In genomic region chr11:59202081-59202995, GRCm38 (mm10) we compare ENCODE assay signal across 8 mouse cellular contexts. TPM values are rescaled to one million over a fixed set of nuclear protein-coding genes. Genes with fewer than 3 reads are reported as not detected.
DNase-seq lines count a peak whose midpoint lies in the region; ATAC-seq and TF ChIP-seq lines count a peak whose summit lies in the region.

Mrpl55 (plus strand) TSS chr11:59202486.

- under 1% methylated on average over 63 of the region's 63 CpGs for WGBS in forebrain, embryonic 11.5 days
- WGBS in heart, embryonic 16.5 days, result under 1% methylated on average over 63 of the region's 63 CpGs
- under 1% methylated on average over 63 of the region's 63 CpGs for WGBS in neural tube, embryonic 15.5 days

- H3K9ac ChIP-seq in CH12.LX (ENCODE audit: insufficient read depth, low read depth), result peak within 1 kb of the TSS; percentile 67
- peak within 1 kb of the TSS; percentile 72 for H3K9ac ChIP-seq in forebrain, embryonic 11.5 days (ENCODE audit: low read length)
- H3K9ac ChIP-seq in heart, embryonic 16.5 days (ENCODE audit: low read length), result peak within 1 kb of the TSS; percentile 92
- peak within 1 kb of the TSS; percentile 80 for H3K9ac ChIP-seq in neural tube, embryonic 15.5 days (replicated peaks)

- dilution Hi-C loops in CH12.LX (cut with MboI; ENCODE audit: extremely low pct_ligation_motif_present, extremely low pct_unique_long_range_greater_than_20kb, low sequenced_read_pairs), result no loop called here

- TF ChIP-seq EP300 in CH12.LX (IDR thresholded peaks at IDR 0.05; ENCODE audit: low read length), result peak; percentile 17; the same call in 1 of the 2 replicates

- TF ChIP-seq CTCF in CH12.LX (conservative IDR thresholded peaks at IDR 0.05 in 1 of 2, IDR thresholded peaks at IDR 0.05 in 1 of 2; ENCODE audit: low read depth in 2 of 2, low read length in 2 of 2), result no peak

- peak; percentile 90 for TF ChIP-seq POLR2A in CH12.LX (IDR thresholded peaks at IDR 0.05; ENCODE audit: low read depth, low read length)

- H3K9me3 ChIP-seq in CH12.LX (replicated peaks; ENCODE audit: low read length), result no peaks in the 10 kb centered on the region
- H3K9me3 ChIP-seq in forebrain, embryonic 11.5 days (ENCODE audit: control insufficient read depth, low read length), result no peaks in the 10 kb centered on the region
- no peaks in the 10 kb centered on the region for H3K9me3 ChIP-seq in heart, embryonic 16.5 days (replicated peaks; ENCODE audit: control insufficient read depth, low read length)
- no peaks in the 10 kb centered on the region for H3K9me3 ChIP-seq in neural tube, embryonic 15.5 days (replicated peaks)

- peak; percentile 94 for ATAC-seq in forebrain, embryonic 11.5 days (replicated peaks; ENCODE audit: low FRiP score)
- ATAC-seq in heart, embryonic 16.5 days (replicated peaks; ENCODE audit: extremely low read depth, insufficient read depth, low FRiP score), result peak; percentile 90
- peak; percentile 91 for ATAC-seq in neural tube, embryonic 15.5 days (ENCODE audit: low FRiP score)

- H3K27ac ChIP-seq in CH12.LX (ENCODE audit: insufficient read depth, low read depth), result peak within 1 kb of the TSS; percentile 23; the same call in 1 of the 2 replicates
- no peak within 1 kb of the TSS for H3K27ac ChIP-seq in forebrain, embryonic 11.5 days (ENCODE audit: low read depth, low read length)
- H3K27ac ChIP-seq in heart, embryonic 16.5 days (ENCODE audit: low read length), result peak within 1 kb of the TSS; percentile 80
- H3K27ac ChIP-seq in neural tube, embryonic 15.5 days (replicated peaks), result peak within 1 kb of the TSS; percentile 70

- no peaks in the 10 kb centered on the region for H3K27me3 ChIP-seq in CH12.LX (replicated peaks)
- no peaks in the 10 kb centered on the region for H3K27me3 ChIP-seq in forebrain, embryonic 11.5 days (ENCODE audit: control insufficient read depth, insufficient read depth, low read length)
- no peaks in the 10 kb centered on the region for H3K27me3 ChIP-seq in heart, embryonic 16.5 days (ENCODE audit: control insufficient read depth, insufficient read depth, low read length)
- no peaks in the 10 kb centered on the region for H3K27me3 ChIP-seq in neural tube, embryonic 15.5 days (replicated peaks)

- peaks cover 27 to 55% of the 10 kb centered on the region in 2 experiments for H3K36me3 ChIP-seq in CH12.LX (replicated peaks in 1 of 2; ENCODE audit: control insufficient read depth in 1 of 2, insufficient read depth in 1 of 2, low read length in 1 of 2)
- H3K36me3 ChIP-seq in forebrain, embryonic 11.5 days (ENCODE audit: control insufficient read depth, insufficient read depth, low read length), result peaks cover 2% of the 10 kb centered on the region; the same call in 1 of the 2 replicates
- H3K36me3 ChIP-seq in heart, embryonic 16.5 days (ENCODE audit: control insufficient read depth, insufficient read depth), result peaks cover 22% of the 10 kb centered on the region
- H3K36me3 ChIP-seq in neural tube, embryonic 15.5 days, result peaks cover 29% of the 10 kb centered on the region

- peaks cover 6% of the 10 kb centered on the region for H3K79me2 ChIP-seq in CH12.LX (replicated peaks; ENCODE audit: control insufficient read depth, extremely low read depth, insufficient read depth, poor library complexity, severe bottlenecking)

- TF ChIP-seq RAD21 in CH12.LX (IDR thresholded peaks at IDR 0.05; ENCODE audit: low read depth, low read length), result no peak

- peaks cover 4 to 19% of the 10 kb centered on the region in 2 experiments for H3K4me1 ChIP-seq in CH12.LX (ENCODE audit: control insufficient read depth in 1 of 2, insufficient read depth in 2 of 2)
- peaks cover 5% of the 10 kb centered on the region; the same call in 1 of the 2 replicates for H3K4me1 ChIP-seq in forebrain, embryonic 11.5 days (replicated peaks; ENCODE audit: control insufficient read depth, insufficient read depth, low read length)
- H3K4me1 ChIP-seq in heart, embryonic 16.5 days (ENCODE audit: control insufficient read depth, insufficient read depth, low read length), result peaks cover 11% of the 10 kb centered on the region
- peaks cover 19% of the 10 kb centered on the region for H3K4me1 ChIP-seq in neural tube, embryonic 15.5 days

- peak; percentile 97 for DNase-seq in CH12.LX (ENCODE audit: extremely low read depth)
- peak; percentile 79 for DNase-seq in c-Kit-positive CD71-negative TER-119-negative erythroid progenitor cells, embryonic 14.5 days (ENCODE audit: low read depth)
- peak; percentile 96 for DNase-seq in forebrain, embryonic 11.5 days (ENCODE audit: low spot score)
- DNase-seq in kidney, postnatal 4 days, result peak; percentile 97 to 98
- peak; percentile 91 to 94 for DNase-seq in lung, adult 18-20 months
- DNase-seq in testis, postnatal 14 days (ENCODE audit: low spot score), result peak; percentile 93

- H3K4me2 ChIP-seq in CH12.LX (ENCODE audit: insufficient read depth, low read depth, poor library complexity, severe bottlenecking), result peak within 1 kb of the TSS; percentile 89
- peak within 1 kb of the TSS; percentile 82 for H3K4me2 ChIP-seq in forebrain, embryonic 11.5 days (ENCODE audit: low read depth, low read length, severe bottlenecking)
- peak within 1 kb of the TSS; percentile 96 for H3K4me2 ChIP-seq in heart, embryonic 16.5 days (ENCODE audit: low read depth, low read length)
- peak within 1 kb of the TSS; percentile 91 for H3K4me2 ChIP-seq in neural tube, embryonic 15.5 days

- peak within 1 kb of the TSS; percentile 68 to 99 (median 77) for H3K4me3 ChIP-seq in CH12.LX (replicated peaks in 1 of 3; ENCODE audit: low read depth in 2 of 3, low read length in 2 of 3, poor library complexity in 1 of 3)
- peak within 1 kb of the TSS; percentile 82 for H3K4me3 ChIP-seq in forebrain, embryonic 11.5 days (ENCODE audit: low read depth, low read length)
- peak within 1 kb of the TSS; percentile 85 for H3K4me3 ChIP-seq in heart, embryonic 16.5 days (ENCODE audit: low read length)
- peak within 1 kb of the TSS; percentile 74 for H3K4me3 ChIP-seq in neural tube, embryonic 15.5 days (replicated peaks)

- in situ Hi-C loops in CH12.LX (cut with MboI; ENCODE audit: low pct_ligation_motif_present, low pct_unique_long_range_greater_than_20kb, low sequenced_read_pairs), result loop anchor here (5.0 kb wide), 1 partner anchor 35 kb away; no protein-coding TSS in a partner anchor

TF ChIP-seq in CH12.LX, 34 proteins besides CTCF, POLR2A, EP300 and RAD21 (continues in another document):
- no peak for TF ChIP-seq ZC3H11A (IDR thresholded peaks at IDR 0.05; ENCODE audit: low read depth, low read length)
- TF ChIP-seq MAFK (IDR thresholded peaks at IDR 0.05; ENCODE audit: insufficient replicate concordance, low read length), result no peak
- TF ChIP-seq POLR2AphosphoS2 (IDR thresholded peaks at IDR 0.05; ENCODE audit: low read depth, low read length), result peak; percentile 83; the same call in 1 of the 2 replicates
- peak; percentile 70; the same call in 1 of the 2 replicates for TF ChIP-seq CHD1 (IDR thresholded peaks at IDR 0.05; ENCODE audit: low read depth, low read length)
- TF ChIP-seq CHD2 (IDR thresholded peaks at IDR 0.05; ENCODE audit: low read length), result peak; percentile 88
- peak; percentile 77 for TF ChIP-seq MAX (IDR thresholded peaks at IDR 0.05; ENCODE audit: low read length)
- TF ChIP-seq MXI1 (IDR thresholded peaks at IDR 0.05; ENCODE audit: low read depth, low read length), result peak; percentile 92
- peak; percentile 89 for TF ChIP-seq NELFE (IDR thresholded peaks at IDR 0.05; ENCODE audit: low read depth, low read length)
- 0 out of 2 replicates have a peak, but pooled peaks have one; percentile 51 for TF ChIP-seq UBTF (IDR thresholded peaks at IDR 0.05; ENCODE audit: low read depth, low read length)
- no peak for TF ChIP-seq SMC3 (IDR thresholded peaks at IDR 0.05; ENCODE audit: low read depth, low read length)
- TF ChIP-seq MAZ (IDR thresholded peaks at IDR 0.05; ENCODE audit: low read depth, low read length), result peak; percentile 64
- TF ChIP-seq HCFC1 (IDR thresholded peaks at IDR 0.05; ENCODE audit: low read depth, low read length), result peak; percentile 89
- TF ChIP-seq BHLHE40 (IDR thresholded peaks at IDR 0.05; ENCODE audit: low read depth, low read length), result peak; percentile 77
- no peak for TF ChIP-seq ETS1 (conservative IDR thresholded peaks at IDR 0.05; ENCODE audit: low read depth, low read length)
- peak; percentile 28 for TF ChIP-seq MYC (IDR thresholded peaks at IDR 0.05; ENCODE audit: low read depth, low read length)
- TF ChIP-seq RCOR1 (conservative IDR thresholded peaks at IDR 0.05; ENCODE audit: low read depth, low read length), result peak; percentile 15; the same call in 1 of the 2 replicates
- TF ChIP-seq MEF2A (IDR thresholded peaks at IDR 0.05; ENCODE audit: borderline replicate concordance, low read depth, low read length), result peak; percentile 77
- no peak for TF ChIP-seq JUND (conservative IDR thresholded peaks at IDR 0.05; ENCODE audit: low read depth, low read length)
- TF ChIP-seq USF2 (conservative IDR thresholded peaks at IDR 0.05; ENCODE audit: low read depth, low read length), result no peak
- peak; percentile 97 for TF ChIP-seq TCF12 (IDR thresholded peaks at IDR 0.05; ENCODE audit: low read depth, low read length)
- TF ChIP-seq NRF1 (IDR thresholded peaks at IDR 0.05; ENCODE audit: low read depth, low read length), result peak; percentile 51
- 0 out of 2 replicates have a peak, but pooled peaks have one; percentile 20 for TF ChIP-seq ZNF384 (IDR thresholded peaks at IDR 0.05; ENCODE audit: low read depth, low read length)
- no peak for TF ChIP-seq JUN (IDR thresholded peaks at IDR 0.05; ENCODE audit: insufficient read depth, low read depth, low read length)
- peak; percentile 99 for TF ChIP-seq SIN3A (IDR thresholded peaks at IDR 0.05; ENCODE audit: low read length)
- TF ChIP-seq KAT2A (IDR thresholded peaks at IDR 0.05; ENCODE audit: insufficient replicate concordance, low read length), result peak; percentile 61; the same call in 1 of the 2 replicates
- peak; percentile 48; the same call in 1 of the 2 replicates for TF ChIP-seq IRF4 (IDR thresholded peaks at IDR 0.05; ENCODE audit: low read depth, low read length)
- no peak for TF ChIP-seq PAX5 (IDR thresholded peaks at IDR 0.05; ENCODE audit: low read length)
- TF ChIP-seq GABPA (IDR thresholded peaks at IDR 0.05; ENCODE audit: insufficient replicate concordance, low read depth, low read length), result no peak; the same call in 1 of the 2 replicates
- TF ChIP-seq E2F4 (IDR thresholded peaks at IDR 0.05; ENCODE audit: insufficient replicate concordance, low read depth, low read length), result no peak

RNA-seq across cellular contexts. Expression of gene Mrpl55, which starts in this region (rescaled TPM):
- total RNA-seq in CH12.LX (2012; rRNA removed) (74.4 and 80.4 TPM in 2 replicates), CH12.LX (2014; rRNA removed) (81.1 and 92.9 TPM in 2 replicates)
- 72.0 and 88.2 TPM in 2 replicates for polyA plus RNA-seq in CH12.LX (2012; ENCODE audit: insufficient read length, low read depth)
- polyA plus RNA-seq in forebrain, embryonic 11.5 days (2014; fragmentation: Nextera tagmentation; extraction: Ambion mirVana), result 94.3 and 103 TPM in 2 replicates
- 115 and 131 TPM in 2 replicates for polyA plus RNA-seq in heart, embryonic 16.5 days (2015; fragmentation: Nextera tagmentation; extraction: Ambion mirVana)
- 99.3 and 103 TPM in 2 replicates for polyA plus RNA-seq in neural tube, embryonic 15.5 days (2015; fragmentation: Nextera tagmentation; extraction: Ambion mirVana)
